Mouse (Mus musculus): ENCODE results near the gene Dnah6. TPM values are rescaled to one million over a fixed set of nuclear protein-coding genes. Genes with fewer than 3 reads are reported as not detected.

The Dnah6 gene
- polyA plus RNA-seq, 1 experiment from 2014 or later: 0.08 TPM

GRCm38 (mm10) chr6:73211602-73212001 lies 9.8 kb downstream of the Dnah6 start:
- DNase-seq (ENCODE audit: low spot score): no peak
- Histone ChIP-seq H3K4me2 (ENCODE audit: low read depth) (no peak overlapping the region), H3K9me3 (ENCODE audit: control insufficient read depth, low read length) (no peaks in the 10 kb centered on the region), H3K27ac (ENCODE audit: low read depth, low read length) (no peak overlapping the region), H3K9ac (ENCODE audit: low read length) (no peak overlapping the region), H3K27me3 (ENCODE audit: control insufficient read depth, insufficient read depth, low read length) (no peaks in the 10 kb centered on the region), H3K4me3 (ENCODE audit: low read depth, low read length) (no peak overlapping the region), H3K4me1 (ENCODE audit: control insufficient read depth, insufficient read depth, low read length) (no peaks in the 10 kb centered on the region), H3K36me3 (ENCODE audit: control insufficient read depth, insufficient read depth, low read length) (no peaks in the 10 kb centered on the region)
- ATAC-seq (ENCODE audit: insufficient read depth, low FRiP score, low TSS enrichment): no peak

- H3K4me2 ChIP-seq (ENCODE audit: low read depth): no peak overlapping the region
- H3K9me3 ChIP-seq (ENCODE audit: control insufficient read depth, low read length): no peaks in the 10 kb centered on the region
- H3K27ac ChIP-seq (ENCODE audit: low read depth, low read length): no peak overlapping the region
- DNase-seq (ENCODE audit: low spot score) (no peak), ATAC-seq (ENCODE audit: insufficient read depth, low FRiP score, low TSS enrichment) (no peak)
- no peaks in the 10 kb centered on the region for H3K4me1 ChIP-seq (ENCODE audit: control insufficient read depth, insufficient read depth, low read length)
- 86% methylated on average over 3 of the region's 3 CpGs for WGBS
- no peak overlapping the region for H3K4me3 ChIP-seq (ENCODE audit: low read depth, low read length)
- H3K9ac ChIP-seq (ENCODE audit: low read length): no peak overlapping the region
- H3K36me3 ChIP-seq (ENCODE audit: control insufficient read depth, insufficient read depth, low read length): no peaks in the 10 kb centered on the region
- H3K27me3 ChIP-seq (ENCODE audit: control insufficient read depth, insufficient read depth, low read length): no peaks in the 10 kb centered on the region
Observed at GRCm38 (mm10) chr6:73211036-73211435, 10.4 kb downstream of the Dnah6 start.

- no peak for DNase-seq (ENCODE audit: low spot score)
- no peak for ATAC-seq (ENCODE audit: insufficient read depth, low FRiP score, low TSS enrichment)
- Histone ChIP-seq H3K27ac (ENCODE audit: low read depth, low read length) (no peak overlapping the region), H3K27me3 (ENCODE audit: control insufficient read depth, insufficient read depth, low read length) (no peaks in the 10 kb centered on the region), H3K9me3 (ENCODE audit: control insufficient read depth, low read length) (no peaks in the 10 kb centered on the region), H3K9ac (ENCODE audit: low read length) (no peak overlapping the region), H3K4me2 (ENCODE audit: low read depth) (no peak overlapping the region), H3K4me3 (ENCODE audit: low read depth, low read length) (no peak overlapping the region), H3K4me1 (ENCODE audit: control insufficient read depth, insufficient read depth, low read length) (no peaks in the 10 kb centered on the region), H3K36me3 (ENCODE audit: control insufficient read depth, insufficient read depth, low read length) (no peaks in the 10 kb centered on the region)
- 93% methylated on average over 4 of the region's 4 CpGs for WGBS
Observed at GRCm38 (mm10) chr6:73210445-73210972, 10.9 kb downstream of the Dnah6 start.

- no peak for DNase-seq (ENCODE audit: low spot score)
- no peak overlapping the region for H3K4me3 ChIP-seq (ENCODE audit: low read depth, low read length)
- ATAC-seq (ENCODE audit: insufficient read depth, low FRiP score, low TSS enrichment): no peak
- no peak overlapping the region for H3K4me2 ChIP-seq (ENCODE audit: low read depth)
- no peak overlapping the region for H3K27ac ChIP-seq (ENCODE audit: low read depth, low read length)
- H3K27me3 ChIP-seq (ENCODE audit: control insufficient read depth, insufficient read depth, low read length): no peaks in the 10 kb centered on the region
- no peaks in the 10 kb centered on the region for H3K36me3 ChIP-seq (ENCODE audit: control insufficient read depth, insufficient read depth, low read length)
- H3K9ac ChIP-seq (ENCODE audit: low read length): no peak overlapping the region
- H3K9me3 ChIP-seq (ENCODE audit: control insufficient read depth, low read length): no peaks in the 10 kb centered on the region
- no peaks in the 10 kb centered on the region for H3K4me1 ChIP-seq (ENCODE audit: control insufficient read depth, insufficient read depth, low read length)
- 95% methylated on average over 6 of the region's 6 CpGs for WGBS
Observed at GRCm38 (mm10) chr6:73209598-73209997, 11.9 kb downstream of the Dnah6 start.

- WGBS: 87% methylated on average over 4 of the region's 4 CpGs
- no peaks in the 10 kb centered on the region for H3K27me3 ChIP-seq (ENCODE audit: control insufficient read depth, insufficient read depth, low read length)
- no peaks in the 10 kb centered on the region for H3K36me3 ChIP-seq (ENCODE audit: control insufficient read depth, insufficient read depth, low read length)
- no peak overlapping the region for H3K4me2 ChIP-seq (ENCODE audit: low read depth)
- DNase-seq (ENCODE audit: low spot score) (no peak), ATAC-seq (ENCODE audit: insufficient read depth, low FRiP score, low TSS enrichment) (no peak)
- no peak overlapping the region for H3K27ac ChIP-seq (ENCODE audit: low read depth, low read length)
- H3K4me1 ChIP-seq (ENCODE audit: control insufficient read depth, insufficient read depth, low read length): no peaks in the 10 kb centered on the region
- no peaks in the 10 kb centered on the region for H3K9me3 ChIP-seq (ENCODE audit: control insufficient read depth, low read length)
- H3K4me3 ChIP-seq (ENCODE audit: low read depth, low read length): no peak overlapping the region
- H3K9ac ChIP-seq (ENCODE audit: low read length): no peak overlapping the region
Observed at GRCm38 (mm10) chr6:73204937-73205336, 16.5 kb downstream of the Dnah6 start.

GRCm38 (mm10) chr6:73203724-73204123 lies 17.7 kb downstream of the Dnah6 start:
- Histone ChIP-seq H3K4me3 (ENCODE audit: low read depth, low read length) (no peak overlapping the region), H3K9me3 (ENCODE audit: control insufficient read depth, low read length) (no peaks in the 10 kb centered on the region), H3K4me1 (ENCODE audit: control insufficient read depth, insufficient read depth, low read length) (no peaks in the 10 kb centered on the region), H3K27me3 (ENCODE audit: control insufficient read depth, insufficient read depth, low read length) (no peaks in the 10 kb centered on the region), H3K9ac (ENCODE audit: low read length) (no peak overlapping the region), H3K36me3 (ENCODE audit: control insufficient read depth, insufficient read depth, low read length) (no peaks in the 10 kb centered on the region), H3K27ac (ENCODE audit: low read depth, low read length) (no peak overlapping the region), H3K4me2 (ENCODE audit: low read depth) (no peak overlapping the region)
- WGBS: 79% methylated on average over 2 of the region's 2 CpGs
- no peak for ATAC-seq (ENCODE audit: insufficient read depth, low FRiP score, low TSS enrichment)
- no peak for DNase-seq (ENCODE audit: low spot score)

GRCm38 (mm10) chr6:73195291-73195690 lies 26.2 kb downstream of the Dnah6 start:
- no peaks in the 10 kb centered on the region for H3K27me3 ChIP-seq (ENCODE audit: control insufficient read depth, insufficient read depth, low read length)
- H3K9me3 ChIP-seq (ENCODE audit: control insufficient read depth, low read length): no peaks in the 10 kb centered on the region; the same call in 1 of the 2 replicates
- DNase-seq (ENCODE audit: low spot score) (no peak), ATAC-seq (ENCODE audit: insufficient read depth, low FRiP score, low TSS enrichment) (no peak)
- H3K36me3 ChIP-seq (ENCODE audit: control insufficient read depth, insufficient read depth, low read length): no peaks in the 10 kb centered on the region
- H3K4me2 ChIP-seq (ENCODE audit: low read depth): no peak overlapping the region
- H3K27ac ChIP-seq (ENCODE audit: low read depth, low read length): no peak overlapping the region
- 94% methylated on average over 13 of the region's 13 CpGs for WGBS
- H3K9ac ChIP-seq (ENCODE audit: low read length): no peak overlapping the region
- no peaks in the 10 kb centered on the region for H3K4me1 ChIP-seq (ENCODE audit: control insufficient read depth, insufficient read depth, low read length)
- H3K4me3 ChIP-seq (ENCODE audit: low read depth, low read length): no peak overlapping the region

- H3K9me3 ChIP-seq (ENCODE audit: control insufficient read depth, low read length): no peaks in the 10 kb centered on the region; the same call in 1 of the 2 replicates
- H3K9ac ChIP-seq (ENCODE audit: low read length): no peak overlapping the region
- WGBS: 66% methylated on average over 6 of the region's 6 CpGs
- H3K4me1 ChIP-seq (ENCODE audit: control insufficient read depth, insufficient read depth, low read length): no peaks in the 10 kb centered on the region
- no peaks in the 10 kb centered on the region for H3K36me3 ChIP-seq (ENCODE audit: control insufficient read depth, insufficient read depth, low read length)
- DNase-seq (ENCODE audit: low spot score) (no peak), ATAC-seq (ENCODE audit: insufficient read depth, low FRiP score, low TSS enrichment) (no peak)
- H3K27ac ChIP-seq (ENCODE audit: low read depth, low read length): no peak overlapping the region
- H3K27me3 ChIP-seq (ENCODE audit: control insufficient read depth, insufficient read depth, low read length): no peaks in the 10 kb centered on the region
- no peak overlapping the region for H3K4me2 ChIP-seq (ENCODE audit: low read depth)
- no peak overlapping the region for H3K4me3 ChIP-seq (ENCODE audit: low read depth, low read length)
Observed at GRCm38 (mm10) chr6:73190756-73191155, 30.7 kb downstream of the Dnah6 start.

GRCm38 (mm10) chr6:73184276-73184675 lies 37.2 kb downstream of the Dnah6 start:
- WGBS: 76% methylated on average over 5 of the region's 5 CpGs
- DNase-seq (ENCODE audit: low spot score): no peak

More at GRCm38 (mm10) chr6:73184276-73184675, 37.2 kb downstream of the Dnah6 start:
- Histone ChIP-seq H3K36me3 (ENCODE audit: control insufficient read depth, insufficient read depth, low read length) (no peaks in the 10 kb centered on the region), H3K9me3 (ENCODE audit: control insufficient read depth, low read length) (no peaks in the 10 kb centered on the region), H3K4me3 (ENCODE audit: low read depth, low read length) (no peak overlapping the region), H3K4me1 (ENCODE audit: control insufficient read depth, insufficient read depth, low read length) (no peaks in the 10 kb centered on the region), H3K4me2 (ENCODE audit: low read depth) (no peak overlapping the region), H3K27me3 (ENCODE audit: control insufficient read depth, insufficient read depth, low read length) (no peaks in the 10 kb centered on the region), H3K9ac (ENCODE audit: low read length) (no peak overlapping the region), H3K27ac (ENCODE audit: low read depth, low read length) (no peak overlapping the region)
- no peak for ATAC-seq (ENCODE audit: insufficient read depth, low FRiP score, low TSS enrichment)

Data from neural tube, embryonic 11.5 days (tissue).